Mouse (Mus musculus) CH12.LX (cell line): ENCODE data around the gene Mmp24.

Experiments
- CHD1 ChIP-seq: IDR thresholded peaks from 2 replicates; pipeline ENCODE4 v1.6.1; 2012; ENCODE audit warnings: low read depth, low read length, improper control_type of control experiment, inconsistent platforms
- CTCF ChIP-seq, 2 experiments: IDR thresholded peaks in 1 of 2; conservative IDR thresholded peaks in 1 of 2; 2 replicates each; pipeline ENCODE4 v1.5.1; 2011 to 2012; ENCODE audit warnings: low read depth in 2 of 2, low read length in 2 of 2, improper control_type of control experiment in 1 of 2, inconsistent platforms in 1 of 2, mild to moderate bottlenecking in 1 of 2, moderate library complexity in 1 of 2
- E2F4 ChIP-seq: IDR thresholded peaks from 2 replicates; pipeline ENCODE4 v1.6.1; 2011; ENCODE audit warnings: low read depth, low read length, improper control_type of control experiment; ENCODE audit not compliant: insufficient replicate concordance
- EP300 ChIP-seq: IDR thresholded peaks from 2 replicates; pipeline ENCODE4 v1.6.1; 2011; ENCODE audit warnings: low read length, improper control_type of control experiment
- GABPA ChIP-seq: IDR thresholded peaks from 2 replicates; pipeline ENCODE4 v1.6.1; 2012; ENCODE audit warnings: low read depth, low read length, improper control_type of control experiment, inconsistent platforms; ENCODE audit not compliant: insufficient replicate concordance
- HCFC1 ChIP-seq: IDR thresholded peaks from 2 replicates; pipeline ENCODE4 v1.6.1; 2012; ENCODE audit warnings: low read depth, mild to moderate bottlenecking, inconsistent platforms, low read length, improper control_type of control experiment
- MAX ChIP-seq: IDR thresholded peaks from 2 replicates; pipeline ENCODE4 v1.6.1; 2011; ENCODE audit warnings: low read length, improper control_type of control experiment
- MEF2A ChIP-seq: IDR thresholded peaks from 2 replicates; pipeline ENCODE4 v1.6.1; 2014; ENCODE audit warnings: low read depth, mild to moderate bottlenecking, inconsistent platforms, low read length, improper control_type of control experiment, borderline replicate concordance
- MXI1 ChIP-seq: IDR thresholded peaks from 2 replicates; pipeline ENCODE4 v1.6.1; 2011; ENCODE audit warnings: mild to moderate bottlenecking, low read depth, low read length, improper control_type of control experiment
- POLR2A ChIP-seq: IDR thresholded peaks from 2 replicates; pipeline ENCODE4 v1.6.1; 2011; ENCODE audit warnings: low read depth, mild to moderate bottlenecking, improper control_type of control experiment, low read length
- RCOR1 ChIP-seq: conservative IDR thresholded peaks from 2 replicates; pipeline ENCODE4 v1.6.1; 2012; ENCODE audit warnings: low read depth, mild to moderate bottlenecking, inconsistent platforms, low read length, improper control_type of control experiment
- SMC3 ChIP-seq: IDR thresholded peaks from 2 replicates; pipeline ENCODE4 v1.6.1; 2011; ENCODE audit warnings: low read depth, low read length, improper control_type of control experiment
- UBTF ChIP-seq: IDR thresholded peaks from 2 replicates; pipeline ENCODE4 v1.6.1; 2012; ENCODE audit warnings: low read depth, mild to moderate bottlenecking, inconsistent platforms, low read length, improper control_type of control experiment, moderate library complexity
- ZNF384 ChIP-seq: IDR thresholded peaks from 2 replicates; pipeline ENCODE4 v1.6.1; 2012; ENCODE audit warnings: low read depth, low read length, improper control_type of control experiment, inconsistent platforms

DNA sequence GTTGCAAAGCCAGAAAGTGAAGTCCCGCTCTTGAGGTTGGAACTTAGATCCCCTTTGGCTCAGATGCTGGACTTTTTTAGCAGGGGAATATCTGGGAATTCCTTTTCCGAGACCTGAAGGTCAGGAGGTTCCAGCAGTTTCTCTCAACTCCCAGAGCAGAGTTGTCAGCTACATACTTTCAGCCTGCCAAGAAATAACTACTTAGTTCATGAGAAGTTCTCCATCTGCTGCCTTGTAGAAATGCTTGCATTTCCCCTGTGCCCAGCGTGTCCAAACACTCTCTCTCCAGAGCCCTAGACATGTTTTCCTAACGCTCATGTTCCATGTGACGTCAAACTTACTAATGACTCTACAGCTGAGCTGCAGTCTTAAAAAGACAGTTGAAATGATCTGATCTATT, 40.1 kb upstream of the Mmp24 start:
- TF ChIP-seq ZNF384 (no peak), GABPA (no peak), EP300 (no peak), MAX (no peak), CTCF (conservative IDR thresholded peaks at IDR 0.05 in 1 of 2, IDR thresholded peaks at IDR 0.05 in 1 of 2; ENCODE audit: low read depth in 2 of 2, low read length in 2 of 2) (no peak), UBTF (no peak), POLR2A (no peak), CHD1 (no peak), MXI1 (no peak), HCFC1 (no peak), SMC3 (no peak), RCOR1 (no peak), E2F4 (no peak), MEF2A (no peak)
